ENCODE assay signal across 7 mouse cellular contexts in the genomic region with DNA sequence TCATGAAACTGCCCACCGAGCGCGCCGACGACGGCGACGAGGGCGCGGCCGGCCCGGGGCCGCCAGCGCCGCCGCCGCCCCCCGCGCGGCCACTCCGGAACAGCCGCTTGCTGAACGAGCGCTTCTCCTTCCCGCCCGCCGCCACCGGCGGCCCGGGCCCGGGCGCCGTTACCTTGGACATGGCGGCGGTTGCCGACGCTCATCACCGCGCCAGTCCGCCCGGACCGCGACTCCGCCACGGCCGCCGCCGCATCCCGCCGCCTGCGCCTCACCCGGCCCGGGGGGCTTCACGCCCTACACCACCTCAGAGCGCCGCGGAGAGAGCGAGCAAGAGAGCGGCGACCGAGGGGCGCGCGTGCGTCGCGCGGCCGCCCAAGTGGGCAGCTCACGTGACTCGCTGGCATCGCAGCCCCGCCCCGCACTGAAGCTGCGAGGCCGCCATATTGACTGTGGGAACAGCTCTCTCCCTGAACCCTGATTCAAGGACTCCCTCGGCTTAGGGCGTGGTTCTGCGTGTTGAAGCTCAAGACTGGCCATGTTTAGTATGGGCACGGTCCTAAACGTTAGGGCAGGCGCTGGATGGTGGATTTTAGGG. TPM values are rescaled to one million over a fixed set of nuclear protein-coding genes. Genes with fewer than 3 reads are reported as not detected.
A peak's percentile ranks its signal among the peaks of the same experiment; 100 is the strongest.
DNase-seq lines count a peak whose midpoint lies in the region; ATAC-seq and TF ChIP-seq lines count a peak whose summit lies in the region.

Gene Usp31, minus strand, starts transcription at position 181 of the 595 bp plus-strand sequence.

- peak within 1 kb of the TSS; percentile 99 for H3K4me2 ChIP-seq in intestine, postnatal 0 days (replicated peaks; ENCODE audit: low read depth)
- H3K4me2 ChIP-seq in midbrain, embryonic 12.5 days (replicated peaks), result peak within 1 kb of the TSS; percentile 96

- no peaks in the 10 kb centered on the region for H3K9me3 ChIP-seq in embryonic facial prominence, embryonic 10.5 days
- no peaks in the 10 kb centered on the region for H3K9me3 ChIP-seq in intestine, postnatal 0 days (ENCODE audit: control insufficient read depth)
- no peaks in the 10 kb centered on the region for H3K9me3 ChIP-seq in midbrain, embryonic 12.5 days

- ATAC-seq in intestine, postnatal 0 days, result peak; percentile 97
- ATAC-seq in midbrain, embryonic 12.5 days (ENCODE audit: low FRiP score, low read depth), result peak; percentile 99

- peaks cover 31% of the 10 kb centered on the region for H3K4me1 ChIP-seq in embryonic facial prominence, embryonic 10.5 days
- H3K4me1 ChIP-seq in intestine, postnatal 0 days (replicated peaks; ENCODE audit: control insufficient read depth, insufficient read depth, low read length), result peaks cover 3% of the 10 kb centered on the region; the same call in 1 of the 2 replicates
- peaks cover 27% of the 10 kb centered on the region for H3K4me1 ChIP-seq in midbrain, embryonic 12.5 days
- H3K4me1 ChIP-seq in small intestine, adult 2 months (ENCODE audit: control insufficient read depth, insufficient read depth, insufficient read length, low read length), result peaks cover 5% of the 10 kb centered on the region

- TF ChIP-seq POLR2A in small intestine, adult 2 months (IDR thresholded peaks at IDR 0.05; ENCODE audit: low read depth, low read length), result 0 out of 2 replicates have a peak, but pooled peaks have one; percentile 16

- H3K27me3 ChIP-seq in embryonic facial prominence, embryonic 10.5 days (replicated peaks; ENCODE audit: low read depth, poor library complexity, severe bottlenecking), result 0 out of 2 replicates have a peak, but pooled peaks cover 4% of the 10 kb centered on the region
- no peaks in the 10 kb centered on the region for H3K27me3 ChIP-seq in intestine, postnatal 0 days (replicated peaks; ENCODE audit: control insufficient read depth, insufficient read depth, low read length)
- H3K27me3 ChIP-seq in midbrain, embryonic 12.5 days, result peaks cover 3% of the 10 kb centered on the region
- H3K27me3 ChIP-seq in small intestine, adult 2 months (ENCODE audit: control insufficient read depth, insufficient read depth, low read length), result no peaks in the 10 kb centered on the region

- no peak for TF ChIP-seq CTCF in intestine, postnatal 0 days (IDR thresholded peaks at IDR 0.05; ENCODE audit: low read depth)
- no peak for TF ChIP-seq CTCF in small intestine, adult 2 months (IDR thresholded peaks at IDR 0.05; ENCODE audit: extremely low read depth, insufficient read length, insufficient replicate concordance, low read depth, low read length)

- H3K9ac ChIP-seq in intestine, postnatal 0 days (ENCODE audit: low read depth, low read length), result peak within 1 kb of the TSS; percentile 57
- H3K9ac ChIP-seq in midbrain, embryonic 12.5 days (replicated peaks), result peak within 1 kb of the TSS; percentile 83

- under 1% methylated on average over 82 of the region's 82 CpGs for WGBS in embryonic facial prominence, embryonic 10.5 days
- WGBS in intestine, postnatal 0 days, result under 1% methylated on average over 64 of the region's 82 CpGs
- under 1% methylated on average over 40 of the region's 82 CpGs for WGBS in midbrain, embryonic 12.5 days
- 1% methylated on average over 81 of the region's 82 CpGs for WGBS in small intestine, adult 2 months

- intact Hi-C loops in left cerebral cortex, postnatal 4 days (cut with DNase I), result no loop called here

- H3K36me3 ChIP-seq in embryonic facial prominence, embryonic 10.5 days (replicated peaks), result peaks cover 16% of the 10 kb centered on the region
- H3K36me3 ChIP-seq in intestine, postnatal 0 days (ENCODE audit: control insufficient read depth, insufficient read depth), result no peaks in the 10 kb centered on the region
- H3K36me3 ChIP-seq in midbrain, embryonic 12.5 days, result no peaks in the 10 kb centered on the region
- H3K36me3 ChIP-seq in small intestine, adult 2 months (ENCODE audit: control insufficient read depth, insufficient read depth, low read length), result no peaks in the 10 kb centered on the region

- H3K4me3 ChIP-seq in embryonic facial prominence, embryonic 10.5 days, result peak within 1 kb of the TSS; percentile 83
- H3K4me3 ChIP-seq in intestine, postnatal 0 days (ENCODE audit: low read depth, low read length), result peak within 1 kb of the TSS; percentile 80
- peak within 1 kb of the TSS; percentile 84 for H3K4me3 ChIP-seq in midbrain, embryonic 12.5 days
- H3K4me3 ChIP-seq in small intestine, adult 2 months (ENCODE audit: low read depth, low read length), result peak within 1 kb of the TSS; percentile 70

- peak within 1 kb of the TSS; percentile 91 for H3K27ac ChIP-seq in embryonic facial prominence, embryonic 10.5 days (replicated peaks)
- no peak within 1 kb of the TSS; the same call in 1 of the 2 replicates for H3K27ac ChIP-seq in intestine, postnatal 0 days (ENCODE audit: low read depth, low read length)
- H3K27ac ChIP-seq in midbrain, embryonic 12.5 days (replicated peaks), result peak within 1 kb of the TSS; percentile 93
- no peak within 1 kb of the TSS for H3K27ac ChIP-seq in small intestine, adult 2 months (ENCODE audit: insufficient read depth, low read depth, low read length)

- peak; percentile 95 for DNase-seq in adrenal gland, postnatal 10 days
- peak; percentile 95 for DNase-seq in embryonic facial prominence, embryonic 10.5 days (ENCODE audit: low spot score)
- peak; percentile 60 for DNase-seq in gonadal fat pad, adult 2 months (ENCODE audit: low read depth)
- DNase-seq in left cerebral cortex, postnatal 4 days, result peak; percentile 96

RNA-seq across cellular contexts. Expression of gene Usp31, which starts in this region (rescaled TPM):
- 10 to 100 TPM; 11.3 to 11.5 TPM for total RNA-seq in adrenal gland, postnatal 10 days (2021)
- 2.7 and 2.8 TPM in 2 replicates for polyA plus RNA-seq in embryonic facial prominence, embryonic 10.5 days (2016; fragmentation: Nextera tagmentation; extraction: Ambion mirVana)
- polyA plus RNA-seq in gonadal fat pad, adult 2 months (2012; rRNA removed), result 4.5 and 5.8 TPM in 2 replicates
- polyA plus RNA-seq in intestine, postnatal 0 days (2015; fragmentation: Nextera tagmentation; extraction: Ambion mirVana), result 0.64 and 0.72 TPM in 2 replicates
- total RNA-seq in left cerebral cortex, postnatal 4 days (2021), result 10 to 100 TPM; 36.3 to 38.1 TPM
- polyA plus RNA-seq in midbrain, embryonic 12.5 days (2016; fragmentation: Nextera tagmentation; extraction: Ambion mirVana), result 3.6 and 4.0 TPM in 2 replicates
- polyA plus RNA-seq in small intestine, adult 2 months (2012; rRNA removed), result 0.67 and 0.74 TPM in 2 replicates

Comparison
In these comparisons a context has a peak if more than half of its experiments do, and no peak if none do; other contexts are left out.
1. Peak in ATAC-seq, H3K4me3 ChIP-seq, H3K9ac ChIP-seq and H3K4me2 ChIP-seq in intestine, postnatal 0 days; RNA of the gene not detected or under 1 TPM.
2. H3K27ac ChIP-seq: peak in embryonic facial prominence, embryonic 10.5 days (single experiment) and midbrain, embryonic 12.5 days (single experiment); none in intestine, postnatal 0 days (single experiment) and small intestine, adult 2 months (single experiment).
3. Peak in every context shown above with its lines, with median percentiles within 50 percentile points of each other: DNase-seq and H3K4me3 ChIP-seq.